Mouse (Mus musculus): ENCODE measurements around the gene Rps18. TPM values are rescaled to one million over a fixed set of nuclear protein-coding genes. Genes with fewer than 3 reads are reported as not detected.

The Rps18 gene
- polyA plus RNA-seq (2021; fragmentation: Nextera tagmentation), result 906 and 922 TPM in 2 replicates
- long read RNA-seq, experiment 1, transcript Rps18-201 (5 exons, 560 nt), result major isoform, 80 of 90 reads
- long read RNA-seq, experiment 1, partial matches to known transcripts, result 1 of 90 reads
- long read RNA-seq, experiment 1, other reads (novel, unspliced or antisense), result 3 of 90 reads
- long read RNA-seq, experiment 2, transcript Rps18-210 (3 exons, 499 nt), result minor isoform, 8 of 468 reads
- long read RNA-seq, experiment 2, transcript Rps18-209 (4 exons, 536 nt), result minor isoform, 9 of 468 reads
- long read RNA-seq, experiment 2, transcript Rps18-201 (5 exons, 560 nt), result major isoform, 437 of 468 reads
- long read RNA-seq, experiment 2, partial matches to known transcripts, result 1 of 468 reads
- long read RNA-seq, experiment 2, other reads (novel, unspliced or antisense), result 13 of 468 reads

GRCm38 (mm10) chr17:33955555-33956214, at the start of gene Rps18, which contains the start of gene Vps52:
Rps18 (minus strand) TSS chr17:33956001.
Vps52 (plus strand) TSS chr17:33955812.

DNA sequence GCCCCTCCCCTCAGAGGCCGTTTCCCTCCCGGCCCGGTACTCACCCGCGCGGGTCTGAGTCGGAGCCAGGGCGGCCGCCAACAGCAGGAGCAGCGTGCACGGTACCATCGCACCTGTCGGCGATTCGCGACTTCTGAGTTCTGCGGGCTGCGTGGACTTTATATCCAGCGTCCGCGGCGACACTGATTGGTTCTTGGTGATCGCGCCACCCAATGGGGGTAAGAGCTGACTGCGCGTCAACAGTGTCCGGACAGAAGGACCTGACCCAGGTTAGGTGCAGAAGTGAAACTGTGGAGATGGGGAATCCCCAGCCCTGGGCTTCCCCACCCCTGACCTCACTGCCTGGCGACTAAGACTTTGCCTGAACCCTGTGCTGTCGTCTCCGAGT, 44.3 kb upstream of the Rps18 start, which contains the start of gene H2-K1:
TSS of gene H2-K1 (minus strand) at position 198 of the 388 bp plus-strand sequence.

DNA sequence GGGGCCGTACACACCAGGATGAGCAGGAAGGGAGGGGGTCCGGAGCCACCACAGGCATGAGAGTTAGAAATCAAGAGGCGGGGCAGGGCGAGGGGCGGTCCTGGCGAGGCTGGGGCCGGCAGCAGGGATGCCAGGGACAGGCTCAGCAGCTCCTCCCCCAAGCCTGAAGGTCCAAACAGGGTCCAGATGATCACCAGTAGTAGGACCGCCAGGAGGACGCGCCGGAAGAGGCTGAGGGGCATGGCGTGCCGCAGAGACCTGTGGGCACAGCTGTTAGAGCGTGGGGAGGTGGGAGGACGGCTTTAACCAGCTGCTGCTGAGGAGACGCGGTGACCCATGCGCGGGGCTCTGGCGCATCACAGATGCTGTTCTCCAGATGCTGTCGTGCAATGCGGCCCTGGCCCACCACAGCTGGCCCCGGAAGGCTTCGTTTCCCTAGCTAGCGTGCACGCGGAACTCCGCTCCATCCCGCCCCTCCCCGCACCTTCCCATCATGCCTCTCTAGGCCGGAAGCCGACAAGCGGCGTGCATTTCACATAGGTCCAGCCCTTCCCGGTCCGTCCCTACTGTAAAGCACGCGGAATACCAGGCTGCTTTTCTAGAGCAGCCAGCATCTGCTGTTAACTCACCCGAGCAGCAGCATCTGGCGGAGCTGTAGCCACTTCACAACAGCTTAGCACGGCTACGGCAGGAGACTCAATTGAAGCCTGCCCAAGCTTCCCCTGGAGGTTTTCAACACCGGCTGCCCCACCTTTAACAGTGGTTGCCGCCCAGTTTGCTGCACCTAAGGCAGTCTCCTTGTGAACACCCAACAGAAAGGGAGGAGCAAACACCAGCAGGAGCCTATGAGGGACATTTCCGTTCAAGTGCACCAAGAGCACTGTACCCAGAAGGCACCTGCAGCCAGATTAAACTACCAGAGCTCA, 4.5 kb downstream of the Rps18 start, which contains the start of gene B3galt4:
TSS of gene B3galt4 (minus strand) at position 468 of the 926 bp plus-strand sequence.

DNA sequence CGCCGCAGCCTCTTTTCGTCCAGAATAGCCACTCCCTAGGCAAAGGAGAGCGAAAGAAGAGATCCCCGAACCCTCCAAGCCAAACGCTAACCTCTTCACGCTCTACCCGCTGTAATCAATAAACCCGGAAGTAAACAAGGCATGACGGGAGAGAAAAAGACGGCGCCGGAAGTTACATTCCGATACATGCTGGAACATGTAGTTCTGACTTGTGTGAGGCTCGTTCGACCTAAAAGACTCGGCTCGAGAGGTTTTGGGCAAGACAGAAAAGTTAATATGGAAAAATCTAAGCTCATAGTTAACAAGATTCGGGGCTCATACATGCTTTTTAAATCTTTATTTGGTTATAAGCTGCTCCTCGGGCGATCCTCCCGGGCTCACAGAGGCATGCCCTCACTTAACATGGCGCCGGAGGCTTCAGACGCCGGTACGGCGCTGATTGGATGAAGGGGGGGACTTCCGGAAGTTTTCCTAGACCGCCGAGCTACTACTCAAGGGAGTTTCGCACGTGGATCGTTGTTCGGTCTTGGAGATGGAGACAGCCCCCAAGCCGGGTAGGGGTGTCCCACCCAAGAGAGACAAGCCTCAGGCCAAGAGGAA, 15.5 kb downstream of the Rps18 start, which contains the start of the genes Pfdn6 and Wdr46:
TSS of gene Pfdn6 (minus strand) at position 138 of the 600 bp plus-strand sequence.
TSS of gene Wdr46 (plus strand) at position 455 of the 600 bp plus-strand sequence.

DNA sequence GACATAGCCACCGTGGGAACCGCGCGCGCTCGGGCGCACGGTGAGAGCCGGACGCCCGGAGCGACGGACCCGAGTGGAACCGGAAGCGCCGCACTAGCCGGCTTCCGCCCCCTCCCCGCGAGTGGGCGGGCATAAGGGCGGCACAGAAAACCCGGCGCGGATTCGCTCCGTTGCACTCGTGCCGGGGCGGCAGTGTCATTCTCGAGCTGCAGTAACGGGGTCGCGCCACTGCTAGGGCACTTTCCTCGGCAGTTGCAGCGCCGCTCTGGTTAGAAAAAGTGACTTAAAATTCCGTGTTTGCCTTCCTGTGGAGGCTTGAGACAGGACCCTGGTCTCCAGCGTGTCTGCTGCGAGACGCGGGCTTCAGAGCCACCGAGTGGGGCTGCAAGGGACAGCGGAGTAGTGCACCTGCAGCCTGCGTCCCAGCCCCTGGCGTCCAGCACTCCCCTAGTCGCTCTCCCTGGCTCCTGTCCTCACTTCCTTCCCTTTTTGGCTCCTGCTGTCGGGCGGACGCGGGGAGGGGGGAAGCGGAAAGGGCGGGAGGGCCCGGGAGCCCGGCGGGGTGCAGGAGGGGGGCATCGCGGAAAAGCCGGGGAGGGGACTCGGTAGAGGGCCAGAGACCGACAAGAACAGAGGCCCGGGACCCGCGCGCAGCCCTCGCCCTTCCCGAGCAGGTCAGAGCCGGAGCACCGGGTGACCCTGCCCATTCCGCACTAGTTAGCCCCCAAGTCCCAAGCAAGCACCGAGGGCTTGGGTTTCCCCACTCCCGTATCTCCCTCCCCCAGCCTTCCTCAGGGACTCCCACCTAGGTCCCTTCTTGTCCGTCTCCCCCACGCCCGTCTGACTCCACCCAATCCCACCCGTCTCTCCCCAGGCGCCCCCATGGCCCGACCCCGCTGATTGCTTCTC, 26.2 kb downstream of the Rps18 start, which contains the start of gene Rgl2:
TSS of gene Rgl2 (plus strand) at position 173 of the 909 bp plus-strand sequence.

DNA sequence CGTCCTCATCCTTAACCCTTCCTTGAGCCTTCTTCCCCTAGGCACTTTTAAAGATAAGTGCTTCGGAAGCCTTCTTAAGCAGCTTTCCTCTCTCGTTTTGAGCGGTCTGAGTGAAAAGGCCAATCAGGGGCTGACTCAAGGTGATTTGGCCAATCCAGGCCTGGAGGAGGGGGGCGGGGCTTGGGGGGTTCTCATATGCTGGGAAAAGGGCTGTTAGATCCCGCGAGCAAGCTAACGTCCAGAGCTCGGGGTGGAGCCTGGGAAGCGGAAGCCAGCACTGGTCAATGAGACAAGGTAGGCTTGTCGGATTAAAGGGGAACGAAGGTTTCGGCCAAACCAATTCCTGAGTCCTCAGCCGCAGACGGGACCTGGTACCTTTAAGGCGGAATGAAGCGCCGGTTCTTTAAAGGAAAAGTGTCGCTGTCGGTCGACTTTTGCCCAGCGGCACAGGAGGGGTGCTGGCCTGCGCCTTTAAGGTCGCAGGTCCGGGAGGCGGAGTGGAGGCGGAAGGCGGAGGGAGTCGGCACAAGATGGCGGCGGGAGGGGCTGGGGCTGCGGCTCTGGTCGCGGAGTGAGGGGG, 40.0 kb downstream of the Rps18 start, which contains the start of the genes Tapbp and Zbtb22:
TSS of gene Tapbp (plus strand) at position 229 of the 580 bp plus-strand sequence.
TSS of gene Zbtb22 (plus strand) at position 234 of the 580 bp plus-strand sequence.

DNA sequence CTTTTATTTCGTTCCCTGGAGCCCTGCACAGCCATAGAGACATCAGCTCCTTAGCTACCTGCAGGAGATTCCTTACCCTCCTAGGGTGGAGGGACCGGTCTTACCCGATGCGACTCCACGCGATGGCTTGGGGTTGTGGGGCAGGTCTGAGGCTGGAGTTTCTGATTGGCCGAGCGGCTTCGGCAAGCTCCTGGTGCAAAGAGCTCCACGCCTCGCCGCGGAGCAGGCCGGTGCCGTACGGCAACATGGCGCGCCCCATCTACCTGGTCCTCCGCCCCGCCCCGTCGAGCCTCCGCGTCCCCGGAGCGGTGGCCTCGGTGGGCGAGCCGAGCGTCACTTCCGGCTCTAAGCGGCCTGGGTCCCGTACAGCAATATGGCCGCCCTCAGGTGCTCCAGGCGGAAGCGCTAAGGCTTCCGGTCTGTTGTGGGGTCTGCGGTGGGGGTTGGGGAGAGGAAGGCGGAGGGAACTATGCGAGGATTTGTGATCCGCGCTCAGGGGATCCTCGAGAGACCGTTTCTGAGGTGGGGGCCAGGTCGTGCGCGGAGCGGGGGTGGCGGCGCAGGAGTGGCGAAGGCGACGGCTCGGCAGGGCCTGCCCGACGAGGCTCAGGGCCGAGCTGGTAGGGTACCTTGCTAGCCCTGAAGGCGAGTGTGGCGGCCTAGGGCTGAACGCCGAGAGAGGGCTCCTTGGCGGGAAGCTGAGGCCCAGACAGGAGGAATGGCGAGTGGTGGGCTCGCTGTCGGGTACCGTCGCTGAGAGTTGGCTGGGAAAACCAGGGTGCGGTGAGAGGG, 46.5 kb downstream of the Rps18 start, which contains the start of gene Daxx:
TSS of gene Daxx (plus strand) at position 338 of the 792 bp plus-strand sequence.

DNA sequence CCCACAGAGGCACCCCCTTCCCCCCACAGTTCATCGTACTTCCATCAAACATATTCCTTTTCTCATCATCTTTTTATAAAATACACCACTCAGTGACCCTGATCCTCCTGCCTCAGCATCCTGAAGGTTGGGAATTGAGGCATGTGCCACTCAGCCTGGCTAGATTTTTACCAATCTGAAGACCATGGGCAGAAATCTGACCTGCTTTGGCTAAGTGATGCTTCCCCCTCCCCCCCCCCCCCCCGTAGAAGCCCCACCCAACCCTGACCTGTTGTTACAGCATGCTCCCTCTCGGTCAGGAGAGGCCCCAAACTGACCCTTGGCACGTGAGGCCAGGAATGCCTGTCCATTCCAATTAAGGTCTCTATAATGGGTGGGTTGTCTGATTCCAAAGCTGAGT, 51.0 kb downstream of the Rps18 start, which contains the start of gene Platr17:
TSS of gene Platr17 (plus strand) at position 301 of the 400 bp plus-strand sequence.

Other genes with a start within 250 kb of the Rps18 start
- gene March2, start 237.3 kb downstream of the Rps18 start, polyA plus RNA-seq (2021; fragmentation: Nextera tagmentation), result 20.5 and 194 TPM in 2 replicates
- gene Rab11b, start 195.5 kb downstream of the Rps18 start, polyA plus RNA-seq (2021; fragmentation: Nextera tagmentation), result 640 and 662 TPM in 2 replicates
- gene Angptl4, start 174.2 kb downstream of the Rps18 start, polyA plus RNA-seq (2021; fragmentation: Nextera tagmentation), result 3.4 TPM in 2 replicates
- 18.2 and 19.7 TPM in 2 replicates for gene Kank3, start 145.5 kb downstream of the Rps18 start, polyA plus RNA-seq (2021; fragmentation: Nextera tagmentation)
- 2,886 and 3,372 TPM in 2 replicates for gene Rps28, start 131.4 kb downstream of the Rps18 start, polyA plus RNA-seq (2021; fragmentation: Nextera tagmentation)
- gene Ndufa7, start 131.4 kb downstream of the Rps18 start, polyA plus RNA-seq (2021; fragmentation: Nextera tagmentation), result 1,006 and 1,076 TPM in 2 replicates
- gene Cd320, start 112.9 kb downstream of the Rps18 start, polyA plus RNA-seq (2021; fragmentation: Nextera tagmentation), result 45.2 and 56.2 TPM in 2 replicates
- not detected in 2 replicates for gene Gm7029, start 82.2 kb downstream of the Rps18 start, polyA plus RNA-seq (2021; fragmentation: Nextera tagmentation)
- gene Kifc1, start 65.3 kb downstream of the Rps18 start, polyA plus RNA-seq (2021; fragmentation: Nextera tagmentation), result 0.23 and 0.25 TPM in 2 replicates
- gene Platr17, start 50.9 kb downstream of the Rps18 start, polyA plus RNA-seq (2021; fragmentation: Nextera tagmentation), result 1.5 and 2.0 TPM in 2 replicates
- 17.9 and 19.4 TPM in 2 replicates for gene Daxx, start 46.6 kb downstream of the Rps18 start, polyA plus RNA-seq (2021; fragmentation: Nextera tagmentation)
- gene Tapbp, start 40.1 kb downstream of the Rps18 start, polyA plus RNA-seq (2021; fragmentation: Nextera tagmentation), result 27.8 and 29.4 TPM in 2 replicates
- gene Zbtb22, start 40.1 kb downstream of the Rps18 start, polyA plus RNA-seq (2021; fragmentation: Nextera tagmentation), result 4.8 and 8.5 TPM in 2 replicates
- gene Rgl2, start 26.5 kb downstream of the Rps18 start, polyA plus RNA-seq (2021; fragmentation: Nextera tagmentation), result 7.1 and 7.2 TPM in 2 replicates
- 117 and 123 TPM in 2 replicates for gene Pfdn6, start 15.7 kb downstream of the Rps18 start, polyA plus RNA-seq (2021; fragmentation: Nextera tagmentation)
- gene Wdr46, start 15.3 kb downstream of the Rps18 start, polyA plus RNA-seq (2021; fragmentation: Nextera tagmentation), result 4.5 and 4.8 TPM in 2 replicates
- gene B3galt4, start 4.5 kb downstream of the Rps18 start, polyA plus RNA-seq (2021; fragmentation: Nextera tagmentation), result 4.3 and 5.6 TPM in 2 replicates
- 41.5 and 54.7 TPM in 2 replicates for gene Vps52, start 189 bp downstream of the Rps18 start, polyA plus RNA-seq (2021; fragmentation: Nextera tagmentation)
- gene H2-K1, start 44.3 kb upstream of the Rps18 start, polyA plus RNA-seq (2021; fragmentation: Nextera tagmentation), result 29.6 and 37.7 TPM in 2 replicates
- gene Ring1, start 68.7 kb upstream of the Rps18 start, polyA plus RNA-seq (2021; fragmentation: Nextera tagmentation), result 3.4 and 12.5 TPM in 2 replicates
- gene H2-Ke6, start 72.1 kb upstream of the Rps18 start, polyA plus RNA-seq (2021; fragmentation: Nextera tagmentation), result 25.9 and 48.5 TPM in 2 replicates
- 66.0 and 69.8 TPM in 2 replicates for gene Slc39a7, start 75.7 kb upstream of the Rps18 start, polyA plus RNA-seq (2021; fragmentation: Nextera tagmentation)
- gene Rxrb, start 75.8 kb upstream of the Rps18 start, polyA plus RNA-seq (2021; fragmentation: Nextera tagmentation), result 12.9 and 32.8 TPM in 2 replicates
- gene Col11a2, start 83.4 kb upstream of the Rps18 start, polyA plus RNA-seq (2021; fragmentation: Nextera tagmentation), result 0.48 and 0.55 TPM in 2 replicates
- 1.2 and 1.6 TPM in 2 replicates for gene H2-Oa, start 136.3 kb upstream of the Rps18 start, polyA plus RNA-seq (2021; fragmentation: Nextera tagmentation)
- gene H2-DMa, start 163.5 kb upstream of the Rps18 start, polyA plus RNA-seq (2021; fragmentation: Nextera tagmentation), result 32.1 and 36.6 TPM in 2 replicates
- gene Brd2, start 166.6 kb upstream of the Rps18 start, polyA plus RNA-seq (2021; fragmentation: Nextera tagmentation), result 42.2 and 74.5 TPM in 2 replicates
- gene H2-DMb2, start 187.3 kb upstream of the Rps18 start, polyA plus RNA-seq (2021; fragmentation: Nextera tagmentation), result 0.44 and 0.55 TPM in 2 replicates
- gene H2-DMb1, start 197.1 kb upstream of the Rps18 start, polyA plus RNA-seq (2021; fragmentation: Nextera tagmentation), result 4.0 and 4.2 TPM in 2 replicates
- 2.2 and 2.8 TPM in 2 replicates for gene Tap1, start 231.6 kb upstream of the Rps18 start, polyA plus RNA-seq (2021; fragmentation: Nextera tagmentation)
- gene Psmb9, start 231.8 kb upstream of the Rps18 start, polyA plus RNA-seq (2021; fragmentation: Nextera tagmentation), result 8.1 and 8.5 TPM in 2 replicates
- gene Psmb8, start 241.7 kb upstream of the Rps18 start, polyA plus RNA-seq (2021; fragmentation: Nextera tagmentation), result 21.0 and 24.6 TPM in 2 replicates
- 5.6 and 6.8 TPM in 2 replicates for gene Tap2, start 247.5 kb upstream of the Rps18 start, polyA plus RNA-seq (2021; fragmentation: Nextera tagmentation)